Mouse (Mus musculus): ENCODE data around the gene Arhgef38. TPM values are rescaled to one million over a fixed set of nuclear protein-coding genes. Genes with fewer than 3 reads are reported as not detected.

Arhgef38 gene
- polyA plus RNA-seq, 1 experiment from 2014 or later: 0.04 TPM

- no peaks in the 10 kb centered on the region for H3K4me1 ChIP-seq (ENCODE audit: control insufficient read depth, insufficient read depth, low read length)
- no peaks in the 10 kb centered on the region for H3K9me3 ChIP-seq (replicated peaks; ENCODE audit: control insufficient read depth, low read length)
- no peak overlapping the region for H3K9ac ChIP-seq (ENCODE audit: low read length)
- DNase-seq (ENCODE audit: low spot score): no peak
- H3K27ac ChIP-seq (ENCODE audit: low read depth, low read length): no peak overlapping the region
- H3K27me3 ChIP-seq (replicated peaks; ENCODE audit: control insufficient read depth, insufficient read depth, low read length): no peaks in the 10 kb centered on the region
- no peak overlapping the region for H3K4me3 ChIP-seq (ENCODE audit: low read depth, low read length)
- H3K4me2 ChIP-seq (ENCODE audit: low read length): no peak overlapping the region
- ATAC-seq: no peak
- WGBS: 77% methylated on average over 12 of the region's 12 CpGs
- no peaks in the 10 kb centered on the region for H3K36me3 ChIP-seq (ENCODE audit: control insufficient read depth, insufficient read depth, low read length)
Measured at GRCm38 (mm10) chr3:133176033-133176750, 58.6 kb downstream of the Arhgef38 start.

GRCm38 (mm10) chr3:133172291-133172690 is 62.5 kb downstream of the Arhgef38 start:
- no peaks in the 10 kb centered on the region for H3K27me3 ChIP-seq (replicated peaks; ENCODE audit: control insufficient read depth, insufficient read depth, low read length)
- no peak overlapping the region for H3K9ac ChIP-seq (ENCODE audit: low read length)
- H3K4me3 ChIP-seq (ENCODE audit: low read depth, low read length): no peak overlapping the region
- no peak for ATAC-seq
- H3K27ac ChIP-seq (ENCODE audit: low read depth, low read length): no peak overlapping the region
- no peaks in the 10 kb centered on the region for H3K36me3 ChIP-seq (ENCODE audit: control insufficient read depth, insufficient read depth, low read length)
- no peaks in the 10 kb centered on the region for H3K4me1 ChIP-seq (ENCODE audit: control insufficient read depth, insufficient read depth, low read length)
- no peak overlapping the region for H3K4me2 ChIP-seq (ENCODE audit: low read length)
- 94% methylated on average over 4 of the region's 4 CpGs for WGBS
- no peaks in the 10 kb centered on the region for H3K9me3 ChIP-seq (replicated peaks; ENCODE audit: control insufficient read depth, low read length)
- DNase-seq (ENCODE audit: low spot score): no peak

GRCm38 (mm10) chr3:133169737-133170136 is 65.0 kb downstream of the Arhgef38 start:
- DNase-seq (ENCODE audit: low spot score) (peak; percentile 61), ATAC-seq (no peak; the same call in 1 of the 2 replicates)
- Histone ChIP-seq H3K4me1 (ENCODE audit: control insufficient read depth, insufficient read depth, low read length) (no peaks in the 10 kb centered on the region), H3K36me3 (ENCODE audit: control insufficient read depth, insufficient read depth, low read length) (no peaks in the 10 kb centered on the region), H3K4me2 (ENCODE audit: low read length) (no peak overlapping the region), H3K9me3 (replicated peaks; ENCODE audit: control insufficient read depth, low read length) (no peaks in the 10 kb centered on the region), H3K9ac (ENCODE audit: low read length) (no peak overlapping the region), H3K4me3 (ENCODE audit: low read depth, low read length) (no peak overlapping the region), H3K27me3 (replicated peaks; ENCODE audit: control insufficient read depth, insufficient read depth, low read length) (no peaks in the 10 kb centered on the region), H3K27ac (ENCODE audit: low read depth, low read length) (no peak overlapping the region)
- WGBS: 76% methylated on average over 7 of the region's 7 CpGs

- H3K27ac ChIP-seq (ENCODE audit: low read depth, low read length): no peak overlapping the region
- no peak overlapping the region for H3K9ac ChIP-seq (ENCODE audit: low read length)
- H3K4me2 ChIP-seq (ENCODE audit: low read length): no peak overlapping the region
- no peaks in the 10 kb centered on the region for H3K27me3 ChIP-seq (replicated peaks; ENCODE audit: control insufficient read depth, insufficient read depth, low read length)
- no peak overlapping the region for H3K4me3 ChIP-seq (ENCODE audit: low read depth, low read length)
- no peak for ATAC-seq
- H3K36me3 ChIP-seq (ENCODE audit: control insufficient read depth, insufficient read depth, low read length): no peaks in the 10 kb centered on the region
- 92% methylated on average over 6 of the region's 6 CpGs for WGBS
- no peak for DNase-seq (ENCODE audit: low spot score)
- H3K4me1 ChIP-seq (ENCODE audit: control insufficient read depth, insufficient read depth, low read length): peaks cover 5% of the 10 kb centered on the region; the same call in 1 of the 2 replicates
- no peaks in the 10 kb centered on the region for H3K9me3 ChIP-seq (replicated peaks; ENCODE audit: control insufficient read depth, low read length)
Measured at GRCm38 (mm10) chr3:133167550-133167949, 67.2 kb downstream of the Arhgef38 start.

- 42% methylated on average over 1 of the region's 1 CpGs for WGBS
- Histone ChIP-seq H3K4me3 (ENCODE audit: low read depth, low read length) (no peak overlapping the region), H3K4me1 (ENCODE audit: control insufficient read depth, insufficient read depth, low read length) (peaks cover 6% of the 10 kb centered on the region; the same call in 1 of the 2 replicates), H3K9ac (ENCODE audit: low read length) (no peak overlapping the region), H3K4me2 (ENCODE audit: low read length) (no peak overlapping the region), H3K36me3 (ENCODE audit: control insufficient read depth, insufficient read depth, low read length) (no peaks in the 10 kb centered on the region), H3K9me3 (replicated peaks; ENCODE audit: control insufficient read depth, low read length) (no peaks in the 10 kb centered on the region), H3K27me3 (replicated peaks; ENCODE audit: control insufficient read depth, insufficient read depth, low read length) (no peaks in the 10 kb centered on the region), H3K27ac (ENCODE audit: low read depth, low read length) (no peak overlapping the region)
- no peak for ATAC-seq
- no peak for DNase-seq (ENCODE audit: low spot score)
Measured at GRCm38 (mm10) chr3:133165130-133165529, 69.6 kb downstream of the Arhgef38 start.

GRCm38 (mm10) chr3:133163913-133164406 is 70.8 kb downstream of the Arhgef38 start:
- no peaks in the 10 kb centered on the region for H3K27me3 ChIP-seq (replicated peaks; ENCODE audit: control insufficient read depth, insufficient read depth, low read length)
- no peak overlapping the region for H3K4me2 ChIP-seq (ENCODE audit: low read length)
- 92% methylated on average over 6 of the region's 6 CpGs for WGBS
- no peak overlapping the region for H3K4me3 ChIP-seq (ENCODE audit: low read depth, low read length)
- H3K36me3 ChIP-seq (ENCODE audit: control insufficient read depth, insufficient read depth, low read length): no peaks in the 10 kb centered on the region
- no peaks in the 10 kb centered on the region for H3K9me3 ChIP-seq (replicated peaks; ENCODE audit: control insufficient read depth, low read length)
- peaks cover 6% of the 10 kb centered on the region; the same call in 1 of the 2 replicates for H3K4me1 ChIP-seq (ENCODE audit: control insufficient read depth, insufficient read depth, low read length)
- no peak overlapping the region for H3K27ac ChIP-seq (ENCODE audit: low read depth, low read length)
- H3K9ac ChIP-seq (ENCODE audit: low read length): no peak overlapping the region
- ATAC-seq: no peak
- no peak for DNase-seq (ENCODE audit: low spot score)

GRCm38 (mm10) chr3:133163174-133163573 is 71.6 kb downstream of the Arhgef38 start:
- Histone ChIP-seq H3K9me3 (replicated peaks; ENCODE audit: control insufficient read depth, low read length) (no peaks in the 10 kb centered on the region), H3K4me2 (ENCODE audit: low read length) (no peak overlapping the region), H3K36me3 (ENCODE audit: control insufficient read depth, insufficient read depth, low read length) (no peaks in the 10 kb centered on the region), H3K27ac (ENCODE audit: low read depth, low read length) (no peak overlapping the region), H3K27me3 (replicated peaks; ENCODE audit: control insufficient read depth, insufficient read depth, low read length) (no peaks in the 10 kb centered on the region), H3K4me1 (ENCODE audit: control insufficient read depth, insufficient read depth, low read length) (peaks cover 6% of the 10 kb centered on the region; the same call in 1 of the 2 replicates), H3K4me3 (ENCODE audit: low read depth, low read length) (no peak overlapping the region), H3K9ac (ENCODE audit: low read length) (no peak overlapping the region)
- ATAC-seq (peak; percentile 93), DNase-seq (ENCODE audit: low spot score) (peak; percentile 75)
- WGBS: 55% methylated on average over 7 of the region's 7 CpGs

- WGBS: 88% methylated on average over 1 of the region's 1 CpGs
- Histone ChIP-seq H3K4me2 (ENCODE audit: low read length) (no peak overlapping the region), H3K4me3 (ENCODE audit: low read depth, low read length) (no peak overlapping the region), H3K27me3 (replicated peaks; ENCODE audit: control insufficient read depth, insufficient read depth, low read length) (no peaks in the 10 kb centered on the region), H3K27ac (ENCODE audit: low read depth, low read length) (no peak overlapping the region), H3K4me1 (ENCODE audit: control insufficient read depth, insufficient read depth, low read length) (peaks cover 6% of the 10 kb centered on the region; the same call in 1 of the 2 replicates), H3K9me3 (replicated peaks; ENCODE audit: control insufficient read depth, low read length) (no peaks in the 10 kb centered on the region), H3K36me3 (ENCODE audit: control insufficient read depth, insufficient read depth, low read length) (no peaks in the 10 kb centered on the region), H3K9ac (ENCODE audit: low read length) (no peak overlapping the region)
- ATAC-seq (no peak), DNase-seq (ENCODE audit: low spot score) (no peak)
Measured at GRCm38 (mm10) chr3:133161407-133161806, 73.3 kb downstream of the Arhgef38 start.

GRCm38 (mm10) chr3:133158260-133158659 is 76.5 kb downstream of the Arhgef38 start:
- peak; percentile 11 for DNase-seq (ENCODE audit: low spot score)
- 84% methylated on average over 5 of the region's 5 CpGs for WGBS
- no peak for ATAC-seq
- H3K27ac ChIP-seq (ENCODE audit: low read depth, low read length): no peak overlapping the region
- H3K4me1 ChIP-seq (ENCODE audit: control insufficient read depth, insufficient read depth, low read length): peaks cover 4% of the 10 kb centered on the region; the same call in 1 of the 2 replicates
- H3K4me3 ChIP-seq (ENCODE audit: low read depth, low read length): no peak overlapping the region
- H3K9ac ChIP-seq (ENCODE audit: low read length): no peak overlapping the region
- H3K36me3 ChIP-seq (ENCODE audit: control insufficient read depth, insufficient read depth, low read length): no peaks in the 10 kb centered on the region
- H3K9me3 ChIP-seq (replicated peaks; ENCODE audit: control insufficient read depth, low read length): no peaks in the 10 kb centered on the region
- H3K27me3 ChIP-seq (replicated peaks; ENCODE audit: control insufficient read depth, insufficient read depth, low read length): no peaks in the 10 kb centered on the region
- H3K4me2 ChIP-seq (ENCODE audit: low read length): no peak overlapping the region

Data from forebrain, embryonic 14.5 days (tissue).